Mouse (Mus musculus): ENCODE measurements around the gene Mreg. TPM values are rescaled to one million over a fixed set of nuclear protein-coding genes. Genes with fewer than 3 reads are reported as not detected.

Gene Mreg
- total and polyA plus RNA-seq, 2 experiments: 19.5 to 43.1 TPM

DNA sequence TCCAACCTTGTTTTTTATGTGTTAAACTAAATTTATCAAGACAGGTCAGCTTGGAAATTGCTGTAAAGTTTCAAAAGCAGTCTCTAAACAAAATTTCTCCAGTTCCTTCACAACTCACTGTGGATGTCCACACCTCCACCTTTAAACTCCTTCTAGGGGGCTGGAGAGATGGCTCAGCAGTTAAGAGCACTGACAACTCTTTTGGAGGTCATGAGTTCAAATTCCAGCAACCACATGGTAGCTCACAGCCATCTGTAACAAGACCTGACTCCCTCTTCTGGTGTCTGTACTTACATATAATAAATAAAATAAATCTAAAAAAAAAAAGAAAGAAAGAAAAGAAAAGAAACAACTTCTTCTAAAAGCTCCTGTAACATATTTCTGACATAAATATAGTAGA lies 67.1 kb downstream of the Mreg start:
- TF ChIP-seq CTCF (IDR thresholded peaks at IDR 0.05; ENCODE audit: low read depth, low read length): no peak
- no peak for TF ChIP-seq POLR2A (IDR thresholded peaks at IDR 0.05; ENCODE audit: extremely low read depth, insufficient read depth, low read length)
- Histone ChIP-seq H3K9ac (ENCODE audit: low read depth, low read length) (no peak overlapping the region), H3K4me1 (ENCODE audit: control insufficient read depth, insufficient read depth, low read length) (peaks cover 4% of the 10 kb centered on the region; the same call in 1 of the 2 replicates), H3K27me3 (ENCODE audit: control insufficient read depth, insufficient read depth, low read length) (no peaks in the 10 kb centered on the region), H3K36me3 (ENCODE audit: control insufficient read depth, insufficient read depth, low read length) (no peaks in the 10 kb centered on the region), H3K27ac (replicated peaks; ENCODE audit: insufficient read depth, low read depth, low read length) (no peak overlapping the region), H3K4me3 (ENCODE audit: insufficient read depth, low read depth, low read length) (no peak overlapping the region), H3K79me2 (ENCODE audit: control insufficient read depth, insufficient read depth, low read length) (no peaks in the 10 kb centered on the region)
- no peak for DNase-seq (ENCODE audit: extremely low read depth, low read depth, low spot score)

GRCm38 (mm10) chr1:72144426-72144825 lies 67.7 kb downstream of the Mreg start:
- H3K27me3 ChIP-seq (ENCODE audit: control insufficient read depth, insufficient read depth, low read length): no peaks in the 10 kb centered on the region
- H3K9ac ChIP-seq (ENCODE audit: low read depth, low read length): no peak overlapping the region
- TF ChIP-seq CTCF (IDR thresholded peaks at IDR 0.05; ENCODE audit: low read depth, low read length): no peak
- TF ChIP-seq POLR2A (IDR thresholded peaks at IDR 0.05; ENCODE audit: extremely low read depth, insufficient read depth, low read length): no peak
- WGBS: 86% methylated on average over 4 of the region's 4 CpGs
- no peaks in the 10 kb centered on the region for H3K79me2 ChIP-seq (ENCODE audit: control insufficient read depth, insufficient read depth, low read length)
- peaks cover 4% of the 10 kb centered on the region; the same call in 1 of the 2 replicates for H3K4me1 ChIP-seq (ENCODE audit: control insufficient read depth, insufficient read depth, low read length)
- H3K27ac ChIP-seq (replicated peaks; ENCODE audit: insufficient read depth, low read depth, low read length): no peak overlapping the region
- no peak for DNase-seq (ENCODE audit: extremely low read depth, low read depth, low spot score)
- H3K36me3 ChIP-seq (ENCODE audit: control insufficient read depth, insufficient read depth, low read length): no peaks in the 10 kb centered on the region
- no peak overlapping the region for H3K4me3 ChIP-seq (ENCODE audit: insufficient read depth, low read depth, low read length)

- 4% methylated on average over 11 of the region's 11 CpGs for WGBS
- Histone ChIP-seq H3K27ac (replicated peaks; ENCODE audit: insufficient read depth, low read depth, low read length) (no peak overlapping the region), H3K9ac (ENCODE audit: low read depth, low read length) (0 out of 2 replicates have a peak overlapping the region, but pooled peaks have one; percentile 35), H3K36me3 (ENCODE audit: control insufficient read depth, insufficient read depth, low read length) (no peaks in the 10 kb centered on the region), H3K27me3 (ENCODE audit: control insufficient read depth, insufficient read depth, low read length) (no peaks in the 10 kb centered on the region), H3K4me1 (ENCODE audit: control insufficient read depth, insufficient read depth, low read length) (0 out of 2 replicates have a peak, but pooled peaks cover 2% of the 10 kb centered on the region), H3K4me3 (ENCODE audit: insufficient read depth, low read depth, low read length) (no peak overlapping the region), H3K79me2 (ENCODE audit: control insufficient read depth, insufficient read depth, low read length) (no peaks in the 10 kb centered on the region)
- TF ChIP-seq CTCF (IDR thresholded peaks at IDR 0.05; ENCODE audit: low read depth, low read length) (peak; percentile 80), POLR2A (IDR thresholded peaks at IDR 0.05; ENCODE audit: extremely low read depth, insufficient read depth, low read length) (no peak)
- DNase-seq (ENCODE audit: extremely low read depth, low read depth, low spot score): peak; percentile 66
These were observed 70.1 kb downstream of the Mreg start for GRCm38 (mm10) chr1:72141893-72142480.

GRCm38 (mm10) chr1:72136101-72136500 lies 76.0 kb downstream of the Mreg start:
- no peak for DNase-seq (ENCODE audit: extremely low read depth, low read depth, low spot score)

GRCm38 (mm10) chr1:72134534-72134933 lies 77.6 kb downstream of the Mreg start:
- TF ChIP-seq POLR2A (IDR thresholded peaks at IDR 0.05; ENCODE audit: extremely low read depth, insufficient read depth, low read length) (no peak), CTCF (IDR thresholded peaks at IDR 0.05; ENCODE audit: low read depth, low read length) (no peak)
- WGBS: 68% methylated on average over 1 of the region's 1 CpGs
- no peaks in the 10 kb centered on the region for H3K79me2 ChIP-seq (ENCODE audit: control insufficient read depth, insufficient read depth, low read length)
- H3K27me3 ChIP-seq (ENCODE audit: control insufficient read depth, insufficient read depth, low read length): no peaks in the 10 kb centered on the region
- no peaks in the 10 kb centered on the region for H3K4me1 ChIP-seq (ENCODE audit: control insufficient read depth, insufficient read depth, low read length)
- no peak overlapping the region for H3K27ac ChIP-seq (replicated peaks; ENCODE audit: insufficient read depth, low read depth, low read length)
- H3K36me3 ChIP-seq (ENCODE audit: control insufficient read depth, insufficient read depth, low read length): no peaks in the 10 kb centered on the region
- no peak for DNase-seq (ENCODE audit: extremely low read depth, low read depth, low spot score)
- H3K9ac ChIP-seq (ENCODE audit: low read depth, low read length): no peak overlapping the region
- no peak overlapping the region for H3K4me3 ChIP-seq (ENCODE audit: insufficient read depth, low read depth, low read length)

More at GRCm38 (mm10) chr1:72136101-72136500, 76.0 kb downstream of the Mreg start:
- Histone ChIP-seq H3K4me1 (ENCODE audit: control insufficient read depth, insufficient read depth, low read length) (no peaks in the 10 kb centered on the region), H3K9ac (ENCODE audit: low read depth, low read length) (no peak overlapping the region), H3K4me3 (ENCODE audit: insufficient read depth, low read depth, low read length) (no peak overlapping the region), H3K79me2 (ENCODE audit: control insufficient read depth, insufficient read depth, low read length) (no peaks in the 10 kb centered on the region), H3K36me3 (ENCODE audit: control insufficient read depth, insufficient read depth, low read length) (no peaks in the 10 kb centered on the region), H3K27me3 (ENCODE audit: control insufficient read depth, insufficient read depth, low read length) (no peaks in the 10 kb centered on the region), H3K27ac (replicated peaks; ENCODE audit: insufficient read depth, low read depth, low read length) (no peak overlapping the region)
- WGBS: 92% methylated on average over 10 of the region's 10 CpGs
- TF ChIP-seq CTCF (IDR thresholded peaks at IDR 0.05; ENCODE audit: low read depth, low read length) (no peak), POLR2A (IDR thresholded peaks at IDR 0.05; ENCODE audit: extremely low read depth, insufficient read depth, low read length) (no peak)

All from liver, adult 2 months (tissue).